Comparison of ENCODE assay signal across 17 mouse cellular contexts in the genomic region with DNA sequence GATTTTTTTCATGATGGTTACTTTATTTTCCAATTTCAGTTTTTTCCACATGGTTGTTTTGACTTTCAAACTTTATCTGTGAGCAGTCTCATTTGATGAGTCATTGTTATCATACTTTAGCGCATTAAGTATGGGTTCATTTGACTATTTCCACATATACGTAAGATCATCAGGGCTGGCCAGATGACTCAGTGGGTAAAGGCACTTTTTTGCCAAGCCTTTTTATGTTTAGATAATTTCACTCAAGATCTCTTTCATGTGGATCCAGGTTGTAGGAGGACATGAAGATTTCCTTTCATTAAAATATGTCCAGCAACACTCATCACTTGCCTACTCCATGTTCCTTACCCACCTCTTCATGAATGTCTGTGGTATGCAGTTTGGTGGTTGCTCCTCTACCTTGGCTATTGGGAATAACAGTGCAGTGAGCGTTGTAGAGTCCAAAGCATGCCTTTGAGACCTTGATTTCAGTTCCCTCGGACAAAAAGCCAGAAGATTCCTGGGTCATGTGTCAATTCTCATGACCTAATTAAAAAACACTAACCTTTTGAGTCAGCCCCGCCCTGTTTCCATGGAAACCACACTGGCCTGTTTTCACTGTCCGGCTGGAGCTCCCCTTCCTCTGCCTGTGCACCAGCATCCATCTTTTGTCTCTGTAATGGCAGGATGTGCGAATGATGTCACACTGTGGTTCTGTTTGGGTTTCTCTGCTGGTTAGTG.
DNase-seq lines count a peak whose midpoint lies in the region; ATAC-seq and TF ChIP-seq lines count a peak whose summit lies in the region.
"Had no signal": no experiment of that assay in that cellular context is flagged by ENCODE, and none has a peak within 500 bp of the region (broad histone marks: within the 10 kb centered on the region; RNA-seq: fewer than 3 reads in every experiment).

No protein-coding gene starts in this region.

- no peaks in the 10 kb centered on the region for H3K9me3 ChIP-seq in hindbrain, embryonic 11.5 days (ENCODE audit: control insufficient read depth, low read length)
- peaks cover 4% of the 10 kb centered on the region; the same call in 1 of the 2 replicates for H3K9me3 ChIP-seq in hindbrain, embryonic 14.5 days (ENCODE audit: control insufficient read depth, low read length)
- H3K9me3 ChIP-seq: midbrain, embryonic 12.5 days had no signal

- 60% methylated on average over 7 of the region's 7 CpGs for WGBS in hindbrain, embryonic 11.5 days
- 51% methylated on average over 7 of the region's 7 CpGs for WGBS in hindbrain, embryonic 14.5 days
- WGBS in cerebellum, adult 2 months = 61% methylated on average over 7 of the region's 7 CpGs

- no peak overlapping the region for H3ac ChIP-seq in myocyte (ENCODE audit: control insufficient read depth, insufficient read length)

- no peak for ATAC-seq in hindbrain, embryonic 11.5 days (ENCODE audit: low FRiP score)
- no peak for ATAC-seq in hindbrain, embryonic 14.5 days (ENCODE audit: low FRiP score)
- ATAC-seq: forebrain, postnatal 0 days; inflammation-experienced regulatory T-cells, adult 6 months had no signal

- no peaks in the 10 kb centered on the region for H3K27me3 ChIP-seq in hindbrain, embryonic 11.5 days (ENCODE audit: control insufficient read depth, insufficient read depth, low read length)
- H3K27me3 ChIP-seq in hindbrain, embryonic 14.5 days (ENCODE audit: control insufficient read depth, insufficient read depth, low read length) = no peaks in the 10 kb centered on the region
- H3K27me3 ChIP-seq in myocyte (ENCODE audit: control insufficient read depth, insufficient read depth, insufficient read length) = no peaks in the 10 kb centered on the region
- H3K27me3 ChIP-seq in cerebellum, adult 2 months (ENCODE audit: control insufficient read depth, insufficient read depth, low read length) = no peaks in the 10 kb centered on the region
- H3K27me3 ChIP-seq: limb, embryonic 13.5 days; midbrain, embryonic 12.5 days had no signal

- H3K4me2 ChIP-seq in hindbrain, embryonic 11.5 days (replicated peaks; ENCODE audit: low read depth, low read length) = no peak overlapping the region
- H3K4me2 ChIP-seq in hindbrain, embryonic 14.5 days (replicated peaks) = no peak overlapping the region
- peak overlapping the region; percentile 8 for H3K4me2 ChIP-seq in myocyte (ENCODE audit: low read depth)
- H3K4me2 ChIP-seq: heart, embryonic 11.5 days; limb, embryonic 13.5 days; midbrain, embryonic 12.5 days had no signal

- no peaks in the 10 kb centered on the region for H3K36me3 ChIP-seq in hindbrain, embryonic 11.5 days (ENCODE audit: control insufficient read depth, insufficient read depth, low read length)
- no peaks in the 10 kb centered on the region for H3K36me3 ChIP-seq in hindbrain, embryonic 14.5 days (replicated peaks; ENCODE audit: control insufficient read depth, insufficient read depth)
- H3K36me3 ChIP-seq in myocyte (ENCODE audit: control insufficient read depth, insufficient read depth) = no peaks in the 10 kb centered on the region
- H3K36me3 ChIP-seq: limb, embryonic 13.5 days; midbrain, embryonic 12.5 days had no signal

- H3K4me3 ChIP-seq in hindbrain, embryonic 11.5 days (ENCODE audit: low read depth, low read length) = no peak overlapping the region
- H3K4me3 ChIP-seq in hindbrain, embryonic 14.5 days (replicated peaks; ENCODE audit: low read length) = no peak overlapping the region
- no peak overlapping the region for H3K4me3 ChIP-seq in myocyte
- no peak overlapping the region for H3K4me3 ChIP-seq in cerebellum, adult 2 months (replicated peaks; ENCODE audit: insufficient read depth, low read depth, low read length)
- H3K4me3 ChIP-seq: limb, embryonic 13.5 days; midbrain, embryonic 12.5 days had no signal

- peak; percentile 35 for DNase-seq in hindbrain, embryonic 11.5 days (ENCODE audit: low spot score)
- no peak for DNase-seq in hindbrain, embryonic 14.5 days (ENCODE audit: low spot score)
- peak; percentile 52 for DNase-seq in MN1 (ENCODE audit: low spot score)
- peak; percentile 46 for DNase-seq in adrenal gland, postnatal 14 days
- no peak for DNase-seq in cerebellum, adult 2 months
- no peak for DNase-seq in left cerebral cortex, postnatal 14 days (ENCODE audit: low spot score in 2 of 2)
- no peak for DNase-seq in urinary bladder, adult 2 months (ENCODE audit: low spot score)
- DNase-seq: cerebellum, adult 11-12 months; forebrain, postnatal 0 days; gastrocnemius, postnatal 10 days; heart, postnatal 36 days; lung, postnatal 14 days had no signal

- no peak for TF ChIP-seq CTCF in cerebellum, adult 2 months (IDR thresholded peaks at IDR 0.05; ENCODE audit: borderline replicate concordance, insufficient read depth, low read depth, low read length)

- no peak for TF ChIP-seq POLR2A in myocyte (IDR thresholded peaks at IDR 0.05; ENCODE audit: insufficient read length, low read depth)
- TF ChIP-seq POLR2A in cerebellum, adult 2 months (IDR thresholded peaks at IDR 0.05; ENCODE audit: borderline replicate concordance, insufficient read depth, low read length) = no peak

- H3K27ac ChIP-seq in hindbrain, embryonic 11.5 days (ENCODE audit: low read depth, low read length) = no peak overlapping the region
- H3K27ac ChIP-seq in hindbrain, embryonic 14.5 days = no peak overlapping the region
- H3K27ac ChIP-seq in cerebellum, adult 2 months (ENCODE audit: insufficient read depth, low read length) = no peak overlapping the region
- H3K27ac ChIP-seq: limb, embryonic 13.5 days; midbrain, embryonic 12.5 days had no signal

- H3K79me2 ChIP-seq in myocyte (ENCODE audit: control insufficient read depth, insufficient read depth) = no peaks in the 10 kb centered on the region

- intact Hi-C loops in left cerebral cortex, postnatal 14 days (cut with DNase I) = no loop called here

- H3K4me1 ChIP-seq in hindbrain, embryonic 11.5 days (replicated peaks; ENCODE audit: control insufficient read depth, insufficient read depth, low read length) = no peaks in the 10 kb centered on the region
- no peaks in the 10 kb centered on the region for H3K4me1 ChIP-seq in hindbrain, embryonic 14.5 days (replicated peaks; ENCODE audit: control insufficient read depth, insufficient read depth, low read length)
- H3K4me1 ChIP-seq in cerebellum, adult 2 months (ENCODE audit: control insufficient read depth, insufficient read depth, low read length) = no peaks in the 10 kb centered on the region
- H3K4me1 ChIP-seq: limb, embryonic 13.5 days; midbrain, embryonic 12.5 days had no signal

- H3K9ac ChIP-seq in hindbrain, embryonic 11.5 days (ENCODE audit: low read depth, low read length) = no peak overlapping the region
- no peak overlapping the region for H3K9ac ChIP-seq in hindbrain, embryonic 14.5 days
- H3K9ac ChIP-seq: forebrain, postnatal 0 days; limb, embryonic 13.5 days; midbrain, embryonic 12.5 days had no signal

TF ChIP-seq in myocyte, 11 proteins besides CTCF, POLR2A, EP300 and RAD21:
- TF ChIP-seq TCF12 (IDR thresholded peaks at IDR 0.05; ENCODE audit: insufficient read depth, poor library complexity, severe bottlenecking) = no peak
- TF ChIP-seq CEBPB (IDR thresholded peaks at IDR 0.05; ENCODE audit: insufficient read depth, poor library complexity, severe bottlenecking) = no peak
- no peak for TF ChIP-seq USF1 (IDR thresholded peaks at IDR 0.05; ENCODE audit: low read depth)
- no peak for TF ChIP-seq SRF (IDR thresholded peaks at IDR 0.05; ENCODE audit: control insufficient read depth, insufficient read length, low read depth)
- TF ChIP-seq E2F4 (IDR thresholded peaks at IDR 0.05; ENCODE audit: insufficient read depth) = no peak
- no peak for TF ChIP-seq MYOG (IDR thresholded peaks at IDR 0.05; ENCODE audit: control insufficient read depth in 1 of 3, insufficient read depth in 1 of 3, insufficient read length in 2 of 3, low read depth in 2 of 3)
- TF ChIP-seq REST (IDR thresholded peaks at IDR 0.05; ENCODE audit: insufficient read depth, insufficient read length) = no peak
- TF ChIP-seq TCF3 (IDR thresholded peaks at IDR 0.05; ENCODE audit: insufficient read length, low read depth) = no peak
- no peak for TF ChIP-seq MYOD1 (IDR thresholded peaks at IDR 0.05; ENCODE audit: control insufficient read depth in 1 of 3, insufficient read length in 2 of 3, low read depth in 2 of 3)
- no peak for TF ChIP-seq POLR2AphosphoS2 (IDR thresholded peaks at IDR 0.05; ENCODE audit: insufficient read length, low read depth)
- no peak for TF ChIP-seq MAX (IDR thresholded peaks at IDR 0.05; ENCODE audit: low read depth)

Comparison
In these comparisons a context has a peak if more than half of its experiments do, and no peak if none do; other contexts are left out.
1. DNase-seq: peak in hindbrain, embryonic 11.5 days (single experiment), MN1 (single experiment) and adrenal gland, postnatal 14 days (single experiment); none in hindbrain, embryonic 14.5 days (single experiment), cerebellum, adult 2 months (0 of 2), left cerebral cortex, postnatal 14 days (0 of 2) and urinary bladder, adult 2 months (single experiment).